Mouse (Mus musculus) forelimb bud, embryonic 11.5 days (tissue): ENCODE data around the gene Tfap4.
"Not testable (repeated sequence)": the region's sequence is repeated elsewhere in the genome, so short reads cannot be mapped to it uniquely, and the experiment has no call there.

Experiments used
- DNase-seq: peaks from one replicate; pipeline ENCODE4 v3.0.0-alpha.2; 2012; ENCODE audit warnings: low read depth, low spot score

The Tfap4 gene

GRCm38 (mm10) chr16:4552829-4553550 lies 6.7 kb downstream of the Tfap4 start:
- peak; percentile 83 for DNase-seq

- DNase-seq = no peak
These were observed 7.8 kb downstream of the Tfap4 start for GRCm38 (mm10) chr16:4551885-4552284.

- peak; percentile 73 for DNase-seq
These were observed 8.6 kb downstream of the Tfap4 start for GRCm38 (mm10) chr16:4551056-4551455.

- no peak for DNase-seq
These were observed 10.5 kb downstream of the Tfap4 start for GRCm38 (mm10) chr16:4548953-4549688.

GRCm38 (mm10) chr16:4547611-4548010 lies 12.0 kb downstream of the Tfap4 start:
- DNase-seq = no peak

GRCm38 (mm10) chr16:4546838-4547237 lies 12.8 kb downstream of the Tfap4 start:
- no peak for DNase-seq

- DNase-seq = no peak
These were observed 14.8 kb downstream of the Tfap4 start for GRCm38 (mm10) chr16:4544845-4545244.

GRCm38 (mm10) chr16:4543266-4543665 lies 16.4 kb downstream of the Tfap4 start:
- no peak for DNase-seq

GRCm38 (mm10) chr16:4542236-4542774 lies 17.3 kb downstream of the Tfap4 start:
- no peak for DNase-seq

GRCm38 (mm10) chr16:4541501-4542198 lies 18.0 kb downstream of the Tfap4 start, which contains the start of gene Srl:
Srl (minus strand) TSS chr16:4541816.
- DNase-seq = peak; percentile 100

- no peak for DNase-seq
These were observed 18.6 kb downstream of the Tfap4 start for GRCm38 (mm10) chr16:4541033-4541432.

- no peak for DNase-seq
These were observed 19.4 kb downstream of the Tfap4 start for GRCm38 (mm10) chr16:4540064-4540775.

- no peak for DNase-seq
These were observed 20.1 kb downstream of the Tfap4 start for GRCm38 (mm10) chr16:4539521-4539920.

- DNase-seq = no peak
These were observed 21.9 kb downstream of the Tfap4 start for GRCm38 (mm10) chr16:4537616-4538358.

- not testable (repeated sequence) for DNase-seq
These were observed 32.3 kb downstream of the Tfap4 start for GRCm38 (mm10) chr16:4527373-4527772.

- DNase-seq = no peak
These were observed 36.2 kb downstream of the Tfap4 start for GRCm38 (mm10) chr16:4523313-4524004.

- no peak for DNase-seq
These were observed 36.8 kb downstream of the Tfap4 start for GRCm38 (mm10) chr16:4522879-4523278.

GRCm38 (mm10) chr16:4521735-4522530 lies 37.7 kb downstream of the Tfap4 start:
- DNase-seq = peak; percentile 35

- no peak for DNase-seq
These were observed 38.5 kb downstream of the Tfap4 start for GRCm38 (mm10) chr16:4521074-4521667.
